Mouse (Mus musculus) megakaryocyte, adult 5-6 weeks (primary cell): ENCODE results near the gene Ifitm2. TPM values are rescaled to one million over a fixed set of nuclear protein-coding genes. Genes with fewer than 3 reads are reported as not detected.

Experiments
- ATAC-seq: 2 replicates; pipeline ENCODE4 v1.8.0; 2016; ENCODE audit warnings: mild to moderate bottlenecking, inconsistent platforms; ENCODE audit not compliant: poor library complexity, severe bottlenecking
- total RNA-seq, 2 experiments: library from RNA; stranded (forward) in 1 of 2; stranded (reverse) in 1 of 2; fragments of 153-499, 151-499 nt in 1 of 2; fragments of 221-1000, 200-1000 nt in 1 of 2; gene quantifications; 2 replicates each; pipeline versions ENCODE4 v1.2.3 to v1.2.4; 2015 to 2017

The Ifitm2 gene
- total RNA-seq, 2 experiments from 2014 or later: 447 to 773 TPM

DNA sequence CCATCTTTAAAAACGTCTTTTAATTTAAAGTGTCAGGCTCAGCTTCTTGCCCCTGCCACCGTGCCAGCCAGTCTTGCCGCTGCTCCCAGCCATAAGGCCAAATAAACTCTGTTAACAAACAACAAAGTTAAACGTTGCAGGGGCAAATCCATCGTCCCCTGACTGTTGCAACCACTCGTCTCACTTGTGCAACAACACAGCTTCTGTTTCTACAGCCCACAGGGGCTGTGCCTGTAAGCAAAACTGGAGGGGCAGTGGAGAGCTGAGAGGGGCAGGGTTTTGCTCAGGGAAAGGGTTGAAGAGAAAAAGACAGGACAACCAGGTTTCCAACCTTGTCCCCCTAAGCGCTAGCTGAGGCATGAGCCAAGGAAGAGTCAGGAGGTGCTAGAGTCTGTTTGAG lies 47.6 kb downstream of the Ifitm2 start:
- ATAC-seq: peak; percentile 14

GRCm38 (mm10) chr7:140907697-140908096 lies 48.1 kb downstream of the Ifitm2 start:
- no peak for ATAC-seq

DNA sequence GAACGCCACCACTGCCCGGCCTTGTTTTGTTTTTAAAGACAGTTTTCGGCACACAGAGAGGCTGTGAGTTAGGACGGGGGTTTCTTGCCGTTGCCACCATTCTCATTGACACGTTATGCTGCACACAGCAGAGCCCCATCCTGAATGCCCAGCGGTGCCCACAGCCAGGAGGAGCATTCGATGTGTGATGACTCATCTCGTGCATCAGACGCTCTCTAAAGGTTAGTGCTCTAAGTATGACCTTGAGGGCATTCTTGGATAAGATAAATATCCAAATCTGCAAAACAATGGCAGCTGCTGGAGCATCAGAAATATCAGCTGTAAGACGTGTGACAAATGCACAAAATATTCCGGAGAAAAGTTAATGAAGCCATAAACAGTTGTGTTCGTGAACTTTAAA lies 48.7 kb downstream of the Ifitm2 start:
- ATAC-seq: no peak

GRCm38 (mm10) chr7:140905642-140906081 lies 50.1 kb downstream of the Ifitm2 start:
- no peak for ATAC-seq

Other genes with a start within 250 kb of the Ifitm2 start
- not detected in 2 replicates for gene Cyp2e1, start 192.2 kb downstream of the Ifitm2 start, total RNA-seq (2015)
- not detected in 2 replicates for gene Cyp2e1, start 192.2 kb downstream of the Ifitm2 start, total RNA-seq (2017)
- 0.21 and 0.69 TPM in 2 replicates for gene Syce1, start 168.1 kb downstream of the Ifitm2 start, total RNA-seq (2015)
- gene Syce1, start 168.1 kb downstream of the Ifitm2 start, total RNA-seq (2017): 0.15 and 0.73 TPM in 2 replicates
- gene Zfp941, start 133.8 kb downstream of the Ifitm2 start, total RNA-seq (2015): 0.16 TPM in 1 of 2 replicates, not detected in the other
- 0.22 and 0.33 TPM in 2 replicates for gene Zfp941, start 133.8 kb downstream of the Ifitm2 start, total RNA-seq (2017)
- not detected in 2 replicates for gene Urah, start 121.0 kb downstream of the Ifitm2 start, total RNA-seq (2015)
- gene Urah, start 121.0 kb downstream of the Ifitm2 start, total RNA-seq (2017): not detected in 2 replicates
- not detected in 2 replicates for gene Scgb1c1, start 110.4 kb downstream of the Ifitm2 start, total RNA-seq (2015)
- gene Scgb1c1, start 110.4 kb downstream of the Ifitm2 start, total RNA-seq (2017): not detected in 2 replicates
- not detected in 2 replicates for gene Odf3, start 108.2 kb downstream of the Ifitm2 start, total RNA-seq (2015)
- not detected in 2 replicates for gene Odf3, start 108.2 kb downstream of the Ifitm2 start, total RNA-seq (2017)
- not detected in 2 replicates for gene Gm45785, start 99.7 kb downstream of the Ifitm2 start, total RNA-seq (2015)
- not detected in 2 replicates for gene Gm45785, start 99.7 kb downstream of the Ifitm2 start, total RNA-seq (2017)
- 41.7 and 44.7 TPM in 2 replicates for gene Ric8a, start 99.0 kb downstream of the Ifitm2 start, total RNA-seq (2015)
- gene Ric8a, start 99.0 kb downstream of the Ifitm2 start, total RNA-seq (2017): 29.7 and 30.4 TPM in 2 replicates
- gene Bet1l, start 98.4 kb downstream of the Ifitm2 start, total RNA-seq (2015): 12.9 and 13.2 TPM in 2 replicates
- 15.5 and 37.7 TPM in 2 replicates for gene Bet1l, start 98.4 kb downstream of the Ifitm2 start, total RNA-seq (2017)
- gene Psmd13, start 74.0 kb downstream of the Ifitm2 start, total RNA-seq (2015): 87.5 and 89.5 TPM in 2 replicates
- 165 and 167 TPM in 2 replicates for gene Psmd13, start 74.0 kb downstream of the Ifitm2 start, total RNA-seq (2017)
- 7.9 and 9.1 TPM in 2 replicates for gene Sirt3, start 73.7 kb downstream of the Ifitm2 start, total RNA-seq (2015)
- gene Sirt3, start 73.7 kb downstream of the Ifitm2 start, total RNA-seq (2017): 6.7 and 9.5 TPM in 2 replicates
- not detected in 2 replicates for gene Cox8b, start 55.5 kb downstream of the Ifitm2 start, total RNA-seq (2015)
- not detected in 2 replicates for gene Cox8b, start 55.5 kb downstream of the Ifitm2 start, total RNA-seq (2017)
- gene Nlrp6, start 35.1 kb downstream of the Ifitm2 start, total RNA-seq (2015): not detected in 2 replicates
- not detected in 2 replicates for gene Nlrp6, start 35.1 kb downstream of the Ifitm2 start, total RNA-seq (2017)
- 8.7 and 9.3 TPM in 2 replicates for gene Pgghg, start 14.6 kb downstream of the Ifitm2 start, total RNA-seq (2015)
- 7.8 and 10.2 TPM in 2 replicates for gene Pgghg, start 14.6 kb downstream of the Ifitm2 start, total RNA-seq (2017)
- 0.78 and 2.3 TPM in 2 replicates for gene Ifitm5, start 5.7 kb downstream of the Ifitm2 start, total RNA-seq (2015)
- 1.3 TPM in 1 of 2 replicates, not detected in the other for gene Ifitm5, start 5.7 kb downstream of the Ifitm2 start, total RNA-seq (2017)
- not detected in 2 replicates for gene Gm45717, start 50 bp downstream of the Ifitm2 start, total RNA-seq (2015)
- 0.88 TPM in 1 of 2 replicates, not detected in the other for gene Gm45717, start 50 bp downstream of the Ifitm2 start, total RNA-seq (2017)
- 110 and 111 TPM in 2 replicates for gene Ifitm1, start 11.2 kb upstream of the Ifitm2 start, total RNA-seq (2015)
- gene Ifitm1, start 11.2 kb upstream of the Ifitm2 start, total RNA-seq (2017): 48.4 and 56.3 TPM in 2 replicates
- 2,002 and 2,201 TPM in 2 replicates for gene Ifitm3, start 54.8 kb upstream of the Ifitm2 start, total RNA-seq (2015)
- 715 and 839 TPM in 2 replicates for gene Ifitm3, start 54.8 kb upstream of the Ifitm2 start, total RNA-seq (2017)
- gene Ifitm6, start 61.9 kb upstream of the Ifitm2 start, total RNA-seq (2015): 1,773 and 2,031 TPM in 2 replicates
- 1,518 and 1,657 TPM in 2 replicates for gene Ifitm6, start 61.9 kb upstream of the Ifitm2 start, total RNA-seq (2017)
- not detected in 2 replicates for gene Gm17387, start 73.1 kb upstream of the Ifitm2 start, total RNA-seq (2015)
- gene Gm17387, start 73.1 kb upstream of the Ifitm2 start, total RNA-seq (2017): not detected in 2 replicates
- gene B4galnt4, start 105.1 kb upstream of the Ifitm2 start, total RNA-seq (2015): 1.5 and 3.0 TPM in 2 replicates
- gene B4galnt4, start 105.1 kb upstream of the Ifitm2 start, total RNA-seq (2017): 1.7 and 2.5 TPM in 2 replicates
- gene Pkp3, start 122.2 kb upstream of the Ifitm2 start, total RNA-seq (2015): 6.7 and 9.7 TPM in 2 replicates
- 3.8 and 6.1 TPM in 2 replicates for gene Pkp3, start 122.2 kb upstream of the Ifitm2 start, total RNA-seq (2017)
- 7.5 and 9.3 TPM in 2 replicates for gene Sigirr, start 144.6 kb upstream of the Ifitm2 start, total RNA-seq (2015)
- 7.7 and 8.2 TPM in 2 replicates for gene Sigirr, start 144.6 kb upstream of the Ifitm2 start, total RNA-seq (2017)
- gene Ano9, start 161.8 kb upstream of the Ifitm2 start, total RNA-seq (2015): not detected in 2 replicates
- gene Ano9, start 161.8 kb upstream of the Ifitm2 start, total RNA-seq (2017): not detected in 2 replicates
- gene Ptdss2, start 166.4 kb upstream of the Ifitm2 start, total RNA-seq (2015): 7.1 and 10.2 TPM in 2 replicates
- 1.9 and 2.6 TPM in 2 replicates for gene Ptdss2, start 166.4 kb upstream of the Ifitm2 start, total RNA-seq (2017)
- 70.5 and 86.8 TPM in 2 replicates for gene Rnh1, start 216.9 kb upstream of the Ifitm2 start, total RNA-seq (2015)
- gene Rnh1, start 216.9 kb upstream of the Ifitm2 start, total RNA-seq (2017): 74.2 and 94.3 TPM in 2 replicates
- gene Hras, start 238.0 kb upstream of the Ifitm2 start, total RNA-seq (2015): 29.0 and 40.0 TPM in 2 replicates
- gene Hras, start 238.0 kb upstream of the Ifitm2 start, total RNA-seq (2017): 20.7 and 27.1 TPM in 2 replicates
- gene Lrrc56, start 238.2 kb upstream of the Ifitm2 start, total RNA-seq (2015): 2.1 and 2.2 TPM in 2 replicates
- 1.3 and 4.3 TPM in 2 replicates for gene Lrrc56, start 238.2 kb upstream of the Ifitm2 start, total RNA-seq (2017)